Mouse (Mus musculus) neural tube, embryonic 14.5 days (tissue): ENCODE measurements around the gene Abr. TPM values are rescaled to one million over a fixed set of nuclear protein-coding genes. Genes with fewer than 3 reads are reported as not detected.

ENCODE experiments used
- ATAC-seq: fragments of 200-750 bp; cut with Nextera tagmentation; 2 replicates; pipeline ENCODE4 v1.8.0; 2017; ENCODE audit warnings: low read depth, mild to moderate bottlenecking, moderate TSS enrichment, moderate library complexity
- H3K27ac ChIP-seq: fragments of 300-500 bp; sonication (generic); 2 replicates; pipeline ENCODE4 v1.5.1; 2014; ENCODE audit warnings: low read depth, mild to moderate bottlenecking, control low read depth, low read length, moderate library complexity, mixed read lengths
- H3K27me3 ChIP-seq: fragments of 300-500 bp; sonication (generic); 2 replicates; pipeline ENCODE4 v1.6.1; 2014; ENCODE audit warnings: low read length; ENCODE audit not compliant: control insufficient read depth, insufficient read depth
- H3K36me3 ChIP-seq: fragments of 300-500 bp; sonication (generic); 2 replicates; pipeline ENCODE4 v1.6.1; 2014; ENCODE audit warnings: low read length, mixed read lengths; ENCODE audit not compliant: control insufficient read depth, insufficient read depth
- H3K4me1 ChIP-seq: fragments of 300-500 bp; sonication (generic); 2 replicates; pipeline ENCODE4 v1.6.1; 2014; ENCODE audit warnings: low read length; ENCODE audit not compliant: control insufficient read depth, insufficient read depth
- H3K4me2 ChIP-seq: fragments of 300-500 bp; sonication (generic); 2 replicates; pipeline ENCODE4 v1.6.1; 2014; ENCODE audit warnings: mild to moderate bottlenecking, low read depth, low read length, control low read depth
- H3K4me3 ChIP-seq: fragments of 300-500 bp; sonication (generic); 2 replicates; pipeline ENCODE4 v1.5.1; 2014; ENCODE audit warnings: low read depth, low read length, control low read depth, mixed read lengths
- H3K9ac ChIP-seq: fragments of 300-500 bp; sonication (generic); replicated peaks from 2 replicates; pipeline ENCODE4 v1.6.1; 2014; ENCODE audit warnings: low read depth, mild to moderate bottlenecking, control low read depth, low read length, mixed read lengths
- H3K9me3 ChIP-seq: fragments of 300-500 bp; sonication (generic); 2 replicates; pipeline ENCODE4 v1.6.1; 2016; ENCODE audit warnings: low read length; ENCODE audit not compliant: control insufficient read depth
- WGBS: fragments of 180-500 bp; shearing (Covaris S2); extraction: QIAGEN DNeasy Blood & Tissue Kit; methylation state at CpG from one replicate; pipeline ENCODE4 v1.1.7; 2014; 5-methylcytosine and 5-hydroxymethylcytosine counted together
- polyA plus RNA-seq: library from polyadenylated mRNA; unstranded; fragments of >200 nt; fragmentation: Nextera tagmentation; extraction: Ambion mirVana; gene quantifications from 2 replicates; pipeline ENCODE4 v1.2.1, GENCODE M21; 2014

Abr gene
- polyA plus RNA-seq, 1 experiment from 2014 or later: 99.2 TPM

- H3K36me3 ChIP-seq: peaks cover 18% of the 10 kb centered on the region
- no peak for ATAC-seq
- H3K4me2 ChIP-seq: no peak overlapping the region
- H3K4me3 ChIP-seq: no peak overlapping the region
- WGBS: 35% methylated on average over 8 of the region's 8 CpGs
- no peak overlapping the region for H3K9ac ChIP-seq
- H3K27me3 ChIP-seq: no peaks in the 10 kb centered on the region
- no peak overlapping the region for H3K27ac ChIP-seq
- H3K9me3 ChIP-seq: no peaks in the 10 kb centered on the region
- H3K4me1 ChIP-seq: peaks cover 31% of the 10 kb centered on the region
Measured at GRCm38 (mm10) chr11:76445459-76445858, 176.7 kb downstream of the Abr start.

DNA sequence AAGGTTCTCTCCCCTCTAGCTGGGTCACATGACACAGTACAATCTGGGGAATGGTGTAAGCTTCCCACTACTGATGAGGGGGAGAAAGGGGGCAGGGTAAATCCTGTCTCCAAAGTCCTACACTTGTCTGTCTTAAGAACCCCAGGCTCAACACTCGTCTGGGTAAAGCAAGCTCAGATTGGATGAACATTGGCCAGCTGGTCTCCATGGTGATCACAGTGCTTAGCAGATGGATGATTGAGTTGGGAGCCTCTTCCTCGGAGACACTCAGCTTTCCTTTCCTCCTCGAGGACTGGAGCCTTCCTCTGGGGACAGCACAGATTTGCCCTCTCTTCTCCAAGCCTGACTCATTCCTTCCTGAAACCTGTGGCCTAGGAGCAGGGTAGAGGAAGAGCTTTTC is 182.4 kb downstream of the Abr start:
- Histone ChIP-seq H3K4me1 (peaks cover 22% of the 10 kb centered on the region), H3K27me3 (no peaks in the 10 kb centered on the region), H3K36me3 (peaks cover 27% of the 10 kb centered on the region), H3K9ac (no peak overlapping the region), H3K27ac (peak overlapping the region; percentile 28; the same call in 1 of the 2 replicates), H3K4me3 (no peak overlapping the region), H3K9me3 (no peaks in the 10 kb centered on the region), H3K4me2 (no peak overlapping the region)
- no peak for ATAC-seq
- 13% methylated on average over 3 of the region's 3 CpGs for WGBS

GRCm38 (mm10) chr11:76436864-76437437 is 185.2 kb downstream of the Abr start:
- peak; percentile 58 for ATAC-seq
- 8% methylated on average over 28 of the region's 28 CpGs for WGBS
- Histone ChIP-seq H3K4me2 (peak overlapping the region; percentile 41), H3K36me3 (peaks cover 22% of the 10 kb centered on the region), H3K27ac (peak overlapping the region; percentile 57), H3K9ac (peak overlapping the region; percentile 42), H3K4me3 (peak overlapping the region; percentile 15; the same call in 1 of the 2 replicates), H3K9me3 (no peaks in the 10 kb centered on the region), H3K4me1 (peaks cover 22% of the 10 kb centered on the region), H3K27me3 (no peaks in the 10 kb centered on the region)

- WGBS: 83% methylated on average over 5 of the region's 5 CpGs
- Histone ChIP-seq H3K27me3 (no peaks in the 10 kb centered on the region), H3K4me3 (no peak overlapping the region), H3K36me3 (peaks cover 22% of the 10 kb centered on the region), H3K9me3 (no peaks in the 10 kb centered on the region), H3K27ac (no peak overlapping the region), H3K4me1 (peaks cover 22% of the 10 kb centered on the region), H3K9ac (no peak overlapping the region), H3K4me2 (no peak overlapping the region)
- no peak for ATAC-seq
Measured at GRCm38 (mm10) chr11:76436009-76436408, 186.1 kb downstream of the Abr start.

DNA sequence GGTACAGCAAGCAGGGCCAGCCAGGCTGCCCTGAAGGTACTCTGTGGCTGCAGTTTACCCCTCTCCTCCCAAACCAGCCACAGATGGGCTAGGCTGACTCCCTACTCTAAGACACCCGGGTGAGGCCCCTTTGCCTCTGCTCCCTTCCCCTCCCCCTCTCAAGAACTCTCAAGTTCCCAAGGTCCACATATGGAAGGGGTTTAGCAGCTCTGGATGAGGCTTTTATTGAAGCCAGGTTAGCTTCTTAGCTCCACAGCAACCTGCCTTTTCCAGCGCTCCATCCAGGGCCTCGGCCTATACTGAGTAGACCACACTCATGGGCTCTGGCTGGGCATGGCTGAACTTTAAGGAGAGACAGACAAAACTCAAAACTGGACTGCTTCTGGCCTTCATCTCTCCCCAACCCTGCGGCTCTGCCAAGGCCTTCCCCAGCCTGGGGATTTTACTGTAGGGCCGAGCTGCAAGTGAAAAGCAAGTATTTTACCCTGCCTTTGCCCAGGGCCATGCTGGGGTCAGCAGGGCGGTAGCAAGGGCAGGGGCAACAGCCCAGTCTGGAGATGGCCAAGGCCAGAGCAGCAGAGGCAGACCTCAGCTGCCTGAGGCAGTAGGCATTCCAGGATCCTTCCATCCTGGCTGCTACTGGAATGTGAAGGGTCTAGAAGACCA is 192.0 kb downstream of the Abr start:
- ATAC-seq: no peak
- H3K4me3 ChIP-seq: no peak overlapping the region
- no peak overlapping the region for H3K27ac ChIP-seq
- 0 out of 2 replicates have a peak, but pooled peaks cover 2% of the 10 kb centered on the region for H3K4me1 ChIP-seq
- 75% methylated on average over 6 of the region's 6 CpGs for WGBS
- H3K9me3 ChIP-seq: no peaks in the 10 kb centered on the region
- H3K27me3 ChIP-seq: no peaks in the 10 kb centered on the region
- H3K4me2 ChIP-seq: no peak overlapping the region
- H3K36me3 ChIP-seq: peaks cover 5% of the 10 kb centered on the region
- no peak overlapping the region for H3K9ac ChIP-seq

GRCm38 (mm10) chr11:76429556-76429955 is 192.6 kb downstream of the Abr start:
- no peaks in the 10 kb centered on the region for H3K9me3 ChIP-seq
- 0 out of 2 replicates have a peak, but pooled peaks cover 2% of the 10 kb centered on the region for H3K4me1 ChIP-seq
- peaks cover 9% of the 10 kb centered on the region for H3K36me3 ChIP-seq
- H3K9ac ChIP-seq: no peak overlapping the region
- no peaks in the 10 kb centered on the region for H3K27me3 ChIP-seq
- H3K4me3 ChIP-seq: no peak overlapping the region
- no peak overlapping the region for H3K4me2 ChIP-seq
- 69% methylated on average over 7 of the region's 7 CpGs for WGBS
- no peak overlapping the region for H3K27ac ChIP-seq
- no peak for ATAC-seq

- Histone ChIP-seq H3K9me3 (no peaks in the 10 kb centered on the region), H3K4me3 (no peak overlapping the region), H3K9ac (no peak overlapping the region), H3K4me2 (no peak overlapping the region), H3K36me3 (peaks cover 14% of the 10 kb centered on the region), H3K27ac (no peak overlapping the region), H3K4me1 (0 out of 2 replicates have a peak, but pooled peaks cover 2% of the 10 kb centered on the region), H3K27me3 (no peaks in the 10 kb centered on the region)
- 67% methylated on average over 4 of the region's 4 CpGs for WGBS
- no peak for ATAC-seq
Measured at GRCm38 (mm10) chr11:76429046-76429445, 193.1 kb downstream of the Abr start.

- no peak for ATAC-seq
- no peaks in the 10 kb centered on the region for H3K9me3 ChIP-seq
- no peak overlapping the region for H3K4me3 ChIP-seq
- H3K4me1 ChIP-seq: 0 out of 2 replicates have a peak, but pooled peaks cover 2% of the 10 kb centered on the region
- H3K27me3 ChIP-seq: no peaks in the 10 kb centered on the region
- no peak overlapping the region for H3K4me2 ChIP-seq
- no peak overlapping the region for H3K27ac ChIP-seq
- WGBS: 65% methylated on average over 3 of the region's 3 CpGs
- peaks cover 23% of the 10 kb centered on the region for H3K36me3 ChIP-seq
- H3K9ac ChIP-seq: no peak overlapping the region
Measured at GRCm38 (mm10) chr11:76427781-76428180, 194.3 kb downstream of the Abr start.

DNA sequence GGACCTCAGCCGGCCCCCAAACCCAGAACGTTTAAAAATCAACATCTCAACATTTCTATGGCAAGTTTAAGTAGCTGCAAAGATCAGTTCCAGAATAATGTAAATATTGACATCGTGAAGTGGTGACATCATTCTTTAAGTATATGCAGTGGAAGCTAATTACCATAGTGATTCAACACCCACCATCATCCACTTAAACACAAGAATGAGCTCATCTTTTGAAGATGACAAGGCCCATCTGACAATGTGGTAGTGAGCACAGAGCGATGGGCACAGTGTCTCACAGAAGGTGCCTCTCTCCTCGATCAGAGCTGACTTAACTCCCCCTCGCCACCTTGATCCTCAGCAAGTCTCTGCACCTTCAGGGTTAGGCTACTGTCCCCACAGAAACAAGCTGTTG is 196.4 kb downstream of the Abr start:
- Histone ChIP-seq H3K4me2 (no peak overlapping the region), H3K4me3 (no peak overlapping the region), H3K9ac (no peak overlapping the region), H3K36me3 (peaks cover 35% of the 10 kb centered on the region), H3K9me3 (no peaks in the 10 kb centered on the region), H3K4me1 (0 out of 2 replicates have a peak, but pooled peaks cover 2% of the 10 kb centered on the region), H3K27ac (no peak overlapping the region), H3K27me3 (no peaks in the 10 kb centered on the region)
- 88% methylated on average over 6 of the region's 6 CpGs for WGBS
- ATAC-seq: no peak
